Mouse (Mus musculus): ENCODE results near the gene Gm5800. TPM values are rescaled to one million over a fixed set of nuclear protein-coding genes. Genes with fewer than 3 reads are reported as not detected.
"Not testable (repeated sequence)": the region's sequence is repeated elsewhere in the genome, so short reads cannot be mapped to it uniquely, and the experiment has no call there.

Gene Gm5800
- polyA plus RNA-seq (2015; fragmentation: Nextera tagmentation; extraction: Ambion mirVana), result not detected in 2 replicates

GRCm38 (mm10) chr14:51717083-51717482 lies at the start of gene Gm5800:
Gene Gm5800 (minus strand): TSS chr14:51717183.
- Histone ChIP-seq H3K4me2 (no peak within 1 kb of the TSS), H3K9me3 (no peaks in the 10 kb centered on the region), H3K36me3 (no peaks in the 10 kb centered on the region), H3K27ac (replicated peaks) (no peak within 1 kb of the TSS), H3K27me3 (no peaks in the 10 kb centered on the region), H3K4me1 (replicated peaks) (no peaks in the 10 kb centered on the region), H3K4me3 (no peak within 1 kb of the TSS), H3K9ac (no peak within 1 kb of the TSS)
- 59% methylated on average over 1 of the region's 1 CpGs for WGBS
- no peak for ATAC-seq (ENCODE audit: low FRiP score, low read depth)

- no peaks in the 10 kb centered on the region for H3K4me1 ChIP-seq (replicated peaks)
- WGBS, result 75% methylated on average over 2 of the region's 2 CpGs
Measured at GRCm38 (mm10) chr14:51755944-51756343, 39.0 kb upstream of the Gm5800 start.

GRCm38 (mm10) chr14:51740347-51741170 lies 23.6 kb upstream of the Gm5800 start:
- peaks cover 47% of the 10 kb centered on the region for H3K27me3 ChIP-seq

More at GRCm38 (mm10) chr14:51755944-51756343, 39.0 kb upstream of the Gm5800 start:
- Histone ChIP-seq H3K4me3 (no peak overlapping the region), H3K4me2 (no peak overlapping the region), H3K9ac (no peak overlapping the region), H3K27ac (replicated peaks) (no peak overlapping the region), H3K27me3 (no peaks in the 10 kb centered on the region), H3K9me3 (no peaks in the 10 kb centered on the region), H3K36me3 (no peaks in the 10 kb centered on the region)
- no peak for ATAC-seq (ENCODE audit: low FRiP score, low read depth)

GRCm38 (mm10) chr14:51739150-51739993 lies 22.4 kb upstream of the Gm5800 start:
- Histone ChIP-seq H3K27me3 (peaks cover 47% of the 10 kb centered on the region), H3K9me3 (no peaks in the 10 kb centered on the region), H3K9ac (no peak overlapping the region), H3K4me3 (peak overlapping the region; percentile 27), H3K4me1 (replicated peaks) (peaks cover 23% of the 10 kb centered on the region), H3K27ac (replicated peaks) (no peak overlapping the region), H3K36me3 (no peaks in the 10 kb centered on the region), H3K4me2 (peak overlapping the region; percentile 81)
- 2% methylated on average over 24 of the region's 24 CpGs for WGBS
- ATAC-seq (ENCODE audit: low FRiP score, low read depth), result 0 out of 2 replicates have a peak, but pooled peaks have one; percentile 42

More at GRCm38 (mm10) chr14:51740347-51741170, 23.6 kb upstream of the Gm5800 start:
- peak overlapping the region; percentile 40 for H3K4me3 ChIP-seq
- no peaks in the 10 kb centered on the region for H3K36me3 ChIP-seq
- H3K9ac ChIP-seq, result no peak overlapping the region
- H3K4me1 ChIP-seq (replicated peaks), result peaks cover 23% of the 10 kb centered on the region
- H3K9me3 ChIP-seq, result no peaks in the 10 kb centered on the region
- ATAC-seq (ENCODE audit: low FRiP score, low read depth), result peak; percentile 54
- peak overlapping the region; percentile 81 for H3K4me2 ChIP-seq
- no peak overlapping the region for H3K27ac ChIP-seq (replicated peaks)
- 1% methylated on average over 41 of the region's 42 CpGs for WGBS

- Histone ChIP-seq H3K4me2 (peak overlapping the region; percentile 81), H3K36me3 (no peaks in the 10 kb centered on the region), H3K27me3 (peaks cover 47% of the 10 kb centered on the region), H3K9me3 (no peaks in the 10 kb centered on the region), H3K4me3 (peak overlapping the region; percentile 27), H3K4me1 (replicated peaks) (peaks cover 23% of the 10 kb centered on the region), H3K9ac (no peak overlapping the region), H3K27ac (replicated peaks) (no peak overlapping the region)
- no peak for ATAC-seq (ENCODE audit: low FRiP score, low read depth)
- WGBS, result 2% methylated on average over 29 of the region's 29 CpGs
Measured at GRCm38 (mm10) chr14:51738411-51739149, 21.6 kb upstream of the Gm5800 start.

- no peaks in the 10 kb centered on the region for H3K36me3 ChIP-seq
- no peak overlapping the region for H3K4me3 ChIP-seq
- ATAC-seq (ENCODE audit: low FRiP score, low read depth), result no peak
- no peak overlapping the region for H3K27ac ChIP-seq (replicated peaks)
- H3K9ac ChIP-seq, result no peak overlapping the region
- 16% methylated on average over 12 of the region's 12 CpGs for WGBS
- H3K4me2 ChIP-seq, result no peak overlapping the region
- H3K27me3 ChIP-seq, result peaks cover 47% of the 10 kb centered on the region
- H3K9me3 ChIP-seq, result no peaks in the 10 kb centered on the region
- H3K4me1 ChIP-seq (replicated peaks), result peaks cover 23% of the 10 kb centered on the region
Measured at GRCm38 (mm10) chr14:51737967-51738366, 21.0 kb upstream of the Gm5800 start.

- ATAC-seq (ENCODE audit: low FRiP score, low read depth); H3K4me3 ChIP-seq; H3K36me3 ChIP-seq; H3K4me1 ChIP-seq (replicated peaks); H3K27me3 ChIP-seq; H3K9me3 ChIP-seq; H3K27ac ChIP-seq (replicated peaks); H3K9ac ChIP-seq; H3K4me2 ChIP-seq: not testable (repeated sequence)
- 75% methylated on average over 1 of the region's 2 CpGs for WGBS
Measured at GRCm38 (mm10) chr14:51695368-51695767, 21.6 kb downstream of the Gm5800 start, which contains the start of gene Gm17079. Gene Gm17079 (minus strand): TSS chr14:51695468.

- 91% methylated on average over 5 of the region's 5 CpGs for WGBS
- ATAC-seq (ENCODE audit: low FRiP score, low read depth), result no peak
- Histone ChIP-seq H3K9me3 (no peaks in the 10 kb centered on the region), H3K4me2 (no peak overlapping the region), H3K4me3 (no peak overlapping the region), H3K27me3 (no peaks in the 10 kb centered on the region), H3K36me3 (no peaks in the 10 kb centered on the region), H3K9ac (no peak overlapping the region), H3K4me1 (replicated peaks) (no peaks in the 10 kb centered on the region), H3K27ac (replicated peaks) (no peak overlapping the region)
Measured at GRCm38 (mm10) chr14:51677269-51677668, 39.7 kb downstream of the Gm5800 start.

Other genes with a start within 250 kb of the Gm5800 start
- gene Gm5622, start 164.4 kb downstream of the Gm5800 start, polyA plus RNA-seq (2015; fragmentation: Nextera tagmentation; extraction: Ambion mirVana), result not detected in 2 replicates
- gene Gm17175, start 143.1 kb downstream of the Gm5800 start, polyA plus RNA-seq (2015; fragmentation: Nextera tagmentation; extraction: Ambion mirVana), result not detected in 2 replicates
- not detected in 2 replicates for gene Gm17174, start 125.0 kb downstream of the Gm5800 start, polyA plus RNA-seq (2015; fragmentation: Nextera tagmentation; extraction: Ambion mirVana)
- gene Gm17078, start 105.9 kb downstream of the Gm5800 start, polyA plus RNA-seq (2015; fragmentation: Nextera tagmentation; extraction: Ambion mirVana), result not detected in 2 replicates
- not detected in 2 replicates for gene Gm4181, start 81.5 kb downstream of the Gm5800 start, polyA plus RNA-seq (2015; fragmentation: Nextera tagmentation; extraction: Ambion mirVana)
- gene Gm17079, start 21.7 kb downstream of the Gm5800 start, polyA plus RNA-seq (2015; fragmentation: Nextera tagmentation; extraction: Ambion mirVana), result not detected in 2 replicates
- not detected in 2 replicates for gene Ang4, start 56.4 kb upstream of the Gm5800 start, polyA plus RNA-seq (2015; fragmentation: Nextera tagmentation; extraction: Ambion mirVana)
- not detected in 2 replicates for gene AY358078, start 82.9 kb upstream of the Gm5800 start, polyA plus RNA-seq (2015; fragmentation: Nextera tagmentation; extraction: Ambion mirVana)
- not detected in 2 replicates for gene Ear6, start 136.5 kb upstream of the Gm5800 start, polyA plus RNA-seq (2015; fragmentation: Nextera tagmentation; extraction: Ambion mirVana)
- gene Mettl17, start 167.7 kb upstream of the Gm5800 start, polyA plus RNA-seq (2015; fragmentation: Nextera tagmentation; extraction: Ambion mirVana), result 75.2 and 82.7 TPM in 2 replicates
- gene Slc39a2, start 175.7 kb upstream of the Gm5800 start, polyA plus RNA-seq (2015; fragmentation: Nextera tagmentation; extraction: Ambion mirVana), result 2.0 and 2.1 TPM in 2 replicates
- gene Ndrg2, start 197.0 kb upstream of the Gm5800 start, polyA plus RNA-seq (2015; fragmentation: Nextera tagmentation; extraction: Ambion mirVana), result 235 and 267 TPM in 2 replicates
- gene Tppp2, start 201.2 kb upstream of the Gm5800 start, polyA plus RNA-seq (2015; fragmentation: Nextera tagmentation; extraction: Ambion mirVana), result not detected in 2 replicates
- not detected in 2 replicates for gene Rnase13, start 205.6 kb upstream of the Gm5800 start, polyA plus RNA-seq (2015; fragmentation: Nextera tagmentation; extraction: Ambion mirVana)

Measured in hindbrain, embryonic 15.5 days (tissue).